Mouse (Mus musculus): ENCODE data around the gene Sik2.

- TF ChIP-seq ZC3H11A (IDR thresholded peaks at IDR 0.05; ENCODE audit: borderline replicate concordance, low read depth, low read length) = no peak
- TF ChIP-seq MAFK (IDR thresholded peaks at IDR 0.05; ENCODE audit: insufficient read depth, low read depth, low read length) = no peak
- TF ChIP-seq ZNF384 (IDR thresholded peaks at IDR 0.05; ENCODE audit: low read depth, low read length) = no peak
- no peak for TF ChIP-seq HCFC1 (IDR thresholded peaks at IDR 0.05; ENCODE audit: borderline replicate concordance, insufficient read depth, low read length)
- no peak for TF ChIP-seq CHD2 (IDR thresholded peaks at IDR 0.05; ENCODE audit: low read depth, low read length)
These were observed 60.6 kb downstream of the Sik2 start for GRCm38 (mm10) chr9:50948097-50948823.

Data from ES-E14 (cell line).